Mouse (Mus musculus) B cell, adult (primary cell): ENCODE measurements around the gene Cdc40. TPM values are rescaled to one million over a fixed set of nuclear protein-coding genes. Genes with fewer than 3 reads are reported as not detected.

Source experiments
- total RNA-seq: library from RNA; stranded (reverse); gene quantifications from 4 replicates; pipeline ENCODE4 v1.2.4, GENCODE M21; 2023; ENCODE audit not compliant: inconsistent age

The Cdc40 gene
- total RNA-seq = 48.6 to 54.6 TPM (median 50.8 TPM) in 4 replicates

GRCm38 (mm10) chr10:40882831-40883643 lies at the start of gene Cdc40, which contains the start of gene Wasf1:
Gene Cdc40 (minus strand): TSS chr10:40883311.
Gene Wasf1 (plus strand): TSS chr10:40883475.

Other genes starting within 250 kb of the Cdc40 start
- gene Mettl24, start 200.0 kb downstream of the Cdc40 start, total RNA-seq = not detected in 4 replicates
- not detected in 4 replicates for gene Wasf1, start 164 bp upstream of the Cdc40 start, total RNA-seq
- gene Gpr6, start 189.0 kb upstream of the Cdc40 start, total RNA-seq = not detected in 4 replicates